In the genomic region with DNA sequence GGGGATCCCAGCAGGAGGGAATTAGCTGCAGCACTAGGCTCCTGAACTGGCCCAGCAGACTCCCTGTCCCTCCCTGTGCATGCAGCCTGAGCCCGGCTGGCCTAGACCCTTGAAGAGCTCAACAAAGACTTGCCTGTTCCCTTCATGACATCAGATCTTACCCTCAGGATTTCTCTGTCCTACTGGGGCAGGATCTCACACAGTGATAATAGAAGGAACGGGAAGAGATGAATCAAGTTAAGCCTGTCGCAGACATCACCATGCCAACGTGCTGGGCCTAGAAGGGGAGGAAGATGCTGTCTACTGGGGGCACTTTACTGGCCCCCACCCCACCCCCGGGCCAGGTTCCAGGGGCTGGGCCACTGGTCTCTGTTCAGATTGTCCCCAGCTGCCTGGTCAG, we compare ENCODE assay signal across 8 mouse cellular contexts. TPM values are rescaled to one million over a fixed set of nuclear protein-coding genes. Genes with fewer than 3 reads are reported as not detected.
A peak's percentile ranks its signal among the peaks of the same experiment; 100 is the strongest.
DNase-seq lines count a peak whose midpoint lies in the region; ATAC-seq and TF ChIP-seq lines count a peak whose summit lies in the region.

No protein-coding gene starts in this region.

- no peak overlapping the region for H3K4me2 ChIP-seq in limb, embryonic 11.5 days (ENCODE audit: low read depth, severe bottlenecking)
- H3K4me2 ChIP-seq in forebrain, embryonic 13.5 days: no peak overlapping the region
- no peak overlapping the region for H3K4me2 ChIP-seq in hindbrain, postnatal 0 days (ENCODE audit: low read depth, low read length)

- no peaks in the 10 kb centered on the region; the same call in 1 of the 2 replicates for H3K4me1 ChIP-seq in limb, embryonic 11.5 days (ENCODE audit: control insufficient read depth, insufficient read depth, low read length)
- peaks cover 4% of the 10 kb centered on the region for H3K4me1 ChIP-seq in limb, embryonic 10.5 days
- peaks cover 35% of the 10 kb centered on the region for H3K4me1 ChIP-seq in forebrain, embryonic 13.5 days
- peaks cover 9% of the 10 kb centered on the region for H3K4me1 ChIP-seq in hindbrain, postnatal 0 days (ENCODE audit: insufficient read depth, low read length)

- no peaks in the 10 kb centered on the region for H3K9me3 ChIP-seq in limb, embryonic 11.5 days (ENCODE audit: control insufficient read depth, low read length)
- H3K9me3 ChIP-seq in limb, embryonic 10.5 days (replicated peaks): no peaks in the 10 kb centered on the region
- no peaks in the 10 kb centered on the region for H3K9me3 ChIP-seq in forebrain, embryonic 13.5 days (replicated peaks)
- H3K9me3 ChIP-seq in hindbrain, postnatal 0 days (ENCODE audit: low read length): no peaks in the 10 kb centered on the region

- H3K27ac ChIP-seq in limb, embryonic 11.5 days (replicated peaks; ENCODE audit: low read depth, low read length): no peak overlapping the region
- H3K27ac ChIP-seq in limb, embryonic 10.5 days: no peak overlapping the region
- H3K27ac ChIP-seq in forebrain, embryonic 13.5 days: no peak overlapping the region
- H3K27ac ChIP-seq in hindbrain, postnatal 0 days: peak overlapping the region; percentile 36; the same call in 1 of the 2 replicates

- 52% methylated on average over 5 of the region's 5 CpGs for WGBS in limb, embryonic 11.5 days
- 53% methylated on average over 5 of the region's 5 CpGs for WGBS in limb, embryonic 10.5 days
- WGBS in forebrain, embryonic 13.5 days: 10% methylated on average over 5 of the region's 5 CpGs
- 19% methylated on average over 5 of the region's 5 CpGs for WGBS in hindbrain, postnatal 0 days

- H3K36me3 ChIP-seq in limb, embryonic 11.5 days (ENCODE audit: control insufficient read depth, insufficient read depth, low read length): no peaks in the 10 kb centered on the region
- no peaks in the 10 kb centered on the region for H3K36me3 ChIP-seq in limb, embryonic 10.5 days
- H3K36me3 ChIP-seq in forebrain, embryonic 13.5 days (ENCODE audit: poor library complexity, severe bottlenecking): no peaks in the 10 kb centered on the region
- no peaks in the 10 kb centered on the region for H3K36me3 ChIP-seq in hindbrain, postnatal 0 days (ENCODE audit: insufficient read depth, low read length)

- DNase-seq in limb, embryonic 11.5 days (ENCODE audit: low spot score): peak; percentile 35
- DNase-seq in limb, embryonic 10.5 days (ENCODE audit: low spot score): no peak
- peak; percentile 57 for DNase-seq in hindbrain, postnatal 0 days (ENCODE audit: low spot score)
- DNase-seq in retina, embryonic 14.5 days (ENCODE audit: low spot score): peak; percentile 37
- no peak for DNase-seq in adrenal gland, postnatal 14 days
- DNase-seq in layer of hippocampus, adult 9-10 months (ENCODE audit: low spot score): no peak

- no peak for ATAC-seq in limb, embryonic 11.5 days (ENCODE audit: insufficient number of reproducible peaks, low FRiP score, low TSS enrichment, low read depth)
- ATAC-seq in forebrain, embryonic 13.5 days: peak; percentile 54
- ATAC-seq in hindbrain, postnatal 0 days: peak; percentile 90
- no peak for ATAC-seq in megakaryocyte, adult 5-6 weeks (ENCODE audit: poor library complexity, severe bottlenecking)

- H3K4me3 ChIP-seq in limb, embryonic 11.5 days (ENCODE audit: low read depth, low read length): no peak overlapping the region
- no peak overlapping the region for H3K4me3 ChIP-seq in limb, embryonic 10.5 days
- no peak overlapping the region for H3K4me3 ChIP-seq in forebrain, embryonic 13.5 days
- no peak overlapping the region for H3K4me3 ChIP-seq in hindbrain, postnatal 0 days (ENCODE audit: low read length)

- no peak overlapping the region for H3K9ac ChIP-seq in limb, embryonic 11.5 days (ENCODE audit: low read length)
- no peak overlapping the region for H3K9ac ChIP-seq in forebrain, embryonic 13.5 days
- 0 out of 2 replicates have a peak overlapping the region, but pooled peaks have one; percentile 17 for H3K9ac ChIP-seq in hindbrain, postnatal 0 days (replicated peaks; ENCODE audit: low read length)

- TF ChIP-seq CTCF in hindbrain, postnatal 0 days (IDR thresholded peaks at IDR 0.05; ENCODE audit: low read depth): no peak

- no peaks in the 10 kb centered on the region for H3K27me3 ChIP-seq in limb, embryonic 11.5 days (ENCODE audit: control insufficient read depth, insufficient read depth, low read length)
- no peaks in the 10 kb centered on the region for H3K27me3 ChIP-seq in limb, embryonic 10.5 days (ENCODE audit: low read depth, poor library complexity, severe bottlenecking)
- no peaks in the 10 kb centered on the region for H3K27me3 ChIP-seq in forebrain, embryonic 13.5 days
- H3K27me3 ChIP-seq in hindbrain, postnatal 0 days (ENCODE audit: insufficient read depth, low read length): no peaks in the 10 kb centered on the region

RNA-seq across cellular contexts. Expression of a gene that starts 53.1 kb away (rescaled TPM):
- polyA plus RNA-seq in limb, embryonic 11.5 days (2014; fragmentation: Nextera tagmentation; extraction: Ambion mirVana): 7.5 and 8.4 TPM in 2 replicates
- polyA plus RNA-seq in limb, embryonic 10.5 days (2016; fragmentation: Nextera tagmentation; extraction: Ambion mirVana): 4.9 and 6.5 TPM in 2 replicates
- 45.9 and 55.0 TPM in 2 replicates for polyA plus RNA-seq in forebrain, embryonic 13.5 days (2015; fragmentation: Nextera tagmentation; extraction: Ambion mirVana)
- total RNA-seq in hindbrain, postnatal 0 days (2014; rRNA removed): 67.1 and 77.1 TPM in 2 replicates
- polyA plus RNA-seq in hindbrain, postnatal 0 days (2015; fragmentation: Nextera tagmentation; extraction: Ambion mirVana): 52.2 and 55.5 TPM in 2 replicates
- 22.0 and 27.3 TPM in 2 replicates for total RNA-seq in adrenal gland, postnatal 14 days (2021)
- 55.9 and 61.4 TPM in 2 replicates for total RNA-seq in megakaryocyte, adult 5-6 weeks (2015)
- total RNA-seq in megakaryocyte, adult 5-6 weeks (2017): 59.8 and 63.4 TPM in 2 replicates

Comparison
In these comparisons a context has a peak if more than half of its experiments do, and no peak if none do; other contexts are left out.
1. DNase-seq: peak in limb, embryonic 11.5 days (single experiment), hindbrain, postnatal 0 days (single experiment) and retina, embryonic 14.5 days (single experiment); none in limb, embryonic 10.5 days (single experiment), adrenal gland, postnatal 14 days (single experiment) and layer of hippocampus, adult 9-10 months (single experiment).
2. ATAC-seq: peak in forebrain, embryonic 13.5 days (single experiment) and hindbrain, postnatal 0 days (single experiment); none in limb, embryonic 11.5 days (single experiment) and megakaryocyte, adult 5-6 weeks (single experiment).